Mouse (Mus musculus): ENCODE data around the gene 7420426K07Rik. TPM values are rescaled to one million over a fixed set of nuclear protein-coding genes. Genes with fewer than 3 reads are reported as not detected.

Gene 7420426K07Rik
- not detected for polyA plus RNA-seq (2014; fragmentation: Illumina TruSeq; extraction: RNeasy Lipid Tissue Mini Kit (QIAGEN cat#74804); ENCODE audit: low read depth, low replicate concordance)

DNA sequence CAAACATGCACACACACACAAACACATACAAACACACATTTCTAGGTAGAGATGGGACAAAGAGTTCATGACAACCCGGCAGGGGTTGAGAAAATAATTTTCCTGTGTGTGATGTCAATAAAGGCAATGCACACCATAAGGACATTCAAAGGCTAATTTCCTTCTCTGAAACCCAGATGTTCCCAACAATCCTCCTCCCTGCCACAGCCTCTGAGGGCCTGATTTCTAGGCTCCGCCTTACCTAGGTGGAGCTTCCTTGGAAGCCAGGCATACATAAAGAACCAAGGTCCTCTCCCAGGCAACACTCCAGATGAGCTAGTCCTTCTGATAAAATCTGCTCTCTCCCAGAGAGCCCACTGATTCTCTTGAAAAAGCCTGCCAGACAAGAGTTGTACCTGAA lies at the start of gene 7420426K07Rik:
7420426K07Rik (plus strand) TSS at position 301 of the 400 bp plus-strand sequence.

GRCm38 (mm10) chr9:98856210-98856609 lies 46.7 kb upstream of the 7420426K07Rik start, which contains the start of gene Prr23a2:
Gene Prr23a2, plus strand, starts transcription at chr9:98856494.

GRCm38 (mm10) chr9:98864571-98864970 lies 38.3 kb upstream of the 7420426K07Rik start, which contains the start of gene Prr23a3:
Gene Prr23a3, plus strand, starts transcription at chr9:98864767.

Other genes with a start within 250 kb of the 7420426K07Rik start
- gene Prr23a1, start 60.6 kb upstream of the 7420426K07Rik start, polyA plus RNA-seq (2014; fragmentation: Illumina TruSeq; extraction: RNeasy Lipid Tissue Mini Kit (QIAGEN cat#74804); ENCODE audit: low read depth, low replicate concordance) = not detected
- not detected for gene Prr23a2, start 46.6 kb upstream of the 7420426K07Rik start, polyA plus RNA-seq (2014; fragmentation: Illumina TruSeq; extraction: RNeasy Lipid Tissue Mini Kit (QIAGEN cat#74804); ENCODE audit: low read depth, low replicate concordance)
- gene Prr23a3, start 38.4 kb upstream of the 7420426K07Rik start, polyA plus RNA-seq (2014; fragmentation: Illumina TruSeq; extraction: RNeasy Lipid Tissue Mini Kit (QIAGEN cat#74804); ENCODE audit: low read depth, low replicate concordance) = not detected
- not detected for gene Foxl2, start 52.2 kb downstream of the 7420426K07Rik start, polyA plus RNA-seq (2014; fragmentation: Illumina TruSeq; extraction: RNeasy Lipid Tissue Mini Kit (QIAGEN cat#74804); ENCODE audit: low read depth, low replicate concordance)
- 18.7 TPM for gene Faim, start 83.3 kb downstream of the 7420426K07Rik start, polyA plus RNA-seq (2014; fragmentation: Illumina TruSeq; extraction: RNeasy Lipid Tissue Mini Kit (QIAGEN cat#74804); ENCODE audit: low read depth, low replicate concordance)
- gene Gm1123, start 132.6 kb downstream of the 7420426K07Rik start, polyA plus RNA-seq (2014; fragmentation: Illumina TruSeq; extraction: RNeasy Lipid Tissue Mini Kit (QIAGEN cat#74804); ENCODE audit: low read depth, low replicate concordance) = 222 TPM
- 9.8 TPM for gene Pik3cb, start 237.5 kb downstream of the 7420426K07Rik start, polyA plus RNA-seq (2014; fragmentation: Illumina TruSeq; extraction: RNeasy Lipid Tissue Mini Kit (QIAGEN cat#74804); ENCODE audit: low read depth, low replicate concordance)